22 mouse cellular contexts compared by ENCODE assay signal in genomic region chr7:38118594-38118993, GRCm38 (mm10). TPM values are rescaled to one million over a fixed set of nuclear protein-coding genes. Genes with fewer than 3 reads are reported as not detected.
DNase-seq lines count a peak whose midpoint lies in the region; ATAC-seq and TF ChIP-seq lines count a peak whose summit lies in the region.
"Had no signal": no experiment of that assay in that cellular context is flagged by ENCODE, and none has a peak within 500 bp of the region (broad histone marks: within the 10 kb centered on the region; RNA-seq: fewer than 3 reads in every experiment).

No protein-coding gene starts in this region.

- no peak overlapping the region for H3K27ac ChIP-seq in lung, postnatal 0 days (ENCODE audit: low read length)
- H3K27ac ChIP-seq in ES-Bruce4 (ENCODE audit: insufficient read depth, low read length), result no peak overlapping the region
- H3K27ac ChIP-seq: embryonic facial prominence, embryonic 15.5 days; heart, embryonic 10.5 days; hindbrain, embryonic 10.5 days; midbrain, embryonic 10.5 days; neural tube, embryonic 12.5 days had no signal

- ATAC-seq in lung, postnatal 0 days, result no peak
- ATAC-seq: forebrain, embryonic 16.5 days; inflammation-experienced regulatory T-cells, adult 6 months had no signal

- no peaks in the 10 kb centered on the region for H3K4me1 ChIP-seq in lung, postnatal 0 days (ENCODE audit: insufficient read depth, low read depth, low read length)
- peaks cover 5% of the 10 kb centered on the region for H3K4me1 ChIP-seq in ES-Bruce4 (ENCODE audit: control insufficient read depth, insufficient read depth, low read length)
- H3K4me1 ChIP-seq: embryonic facial prominence, embryonic 15.5 days; neural tube, embryonic 12.5 days had no signal

- intact Hi-C loops in gastrocnemius, postnatal 36 days (cut with DNase I), result no loop called here

- H3K9me3 ChIP-seq in lung, postnatal 0 days (ENCODE audit: low read length), result no peaks in the 10 kb centered on the region
- H3K9me3 ChIP-seq in ES-Bruce4 (replicated peaks; ENCODE audit: control insufficient read depth, insufficient read depth, low read length, poor library complexity, severe bottlenecking), result no peaks in the 10 kb centered on the region
- H3K9me3 ChIP-seq: embryonic facial prominence, embryonic 15.5 days; heart, embryonic 10.5 days; midbrain, embryonic 10.5 days; neural tube, embryonic 12.5 days had no signal

- H3K4me2 ChIP-seq in lung, postnatal 0 days (replicated peaks; ENCODE audit: low read depth, low read length), result no peak overlapping the region
- H3K4me2 ChIP-seq: embryonic facial prominence, embryonic 15.5 days; neural tube, embryonic 12.5 days had no signal

- no peak for TF ChIP-seq POLR2A in ES-Bruce4 (IDR thresholded peaks at IDR 0.05; ENCODE audit: insufficient read depth, low read length)

- peak; percentile 17 for TF ChIP-seq CTCF in lung, postnatal 0 days (IDR thresholded peaks at IDR 0.05)
- TF ChIP-seq CTCF in ES-Bruce4 (IDR thresholded peaks at IDR 0.05; ENCODE audit: low read depth, low read length), result peak; percentile 74

- no peaks in the 10 kb centered on the region for H3K27me3 ChIP-seq in lung, postnatal 0 days (replicated peaks; ENCODE audit: insufficient read depth, low read length)
- no peaks in the 10 kb centered on the region for H3K27me3 ChIP-seq in ES-Bruce4 (ENCODE audit: control insufficient read depth, insufficient read depth, low read length, poor library complexity, severe bottlenecking)
- H3K27me3 ChIP-seq: embryonic facial prominence, embryonic 15.5 days; neural tube, embryonic 12.5 days had no signal

- no peak overlapping the region for H3K4me3 ChIP-seq in lung, postnatal 0 days (ENCODE audit: low read depth, low read length)
- H3K4me3 ChIP-seq in ES-Bruce4 (ENCODE audit: low read depth, low read length), result no peak overlapping the region
- H3K4me3 ChIP-seq: embryonic facial prominence, embryonic 15.5 days; heart, embryonic 10.5 days; hindbrain, embryonic 10.5 days; midbrain, embryonic 10.5 days; neural tube, embryonic 12.5 days had no signal

- no peak for TF ChIP-seq EP300 in lung, postnatal 0 days (IDR thresholded peaks at IDR 0.05)
- no peak for TF ChIP-seq EP300 in ES-Bruce4 (IDR thresholded peaks at IDR 0.05; ENCODE audit: insufficient read depth, low read depth, low read length)

- H3K9ac ChIP-seq in lung, postnatal 0 days (replicated peaks; ENCODE audit: low read depth), result no peak overlapping the region
- no peak overlapping the region for H3K9ac ChIP-seq in ES-Bruce4 (ENCODE audit: low read depth, poor library complexity, severe bottlenecking)
- H3K9ac ChIP-seq: embryonic facial prominence, embryonic 15.5 days; neural tube, embryonic 12.5 days had no signal

- H3K36me3 ChIP-seq in lung, postnatal 0 days (ENCODE audit: insufficient read depth, low read length), result no peaks in the 10 kb centered on the region
- H3K36me3 ChIP-seq in ES-Bruce4 (ENCODE audit: control insufficient read depth, insufficient read depth, low read length, poor library complexity, severe bottlenecking), result no peaks in the 10 kb centered on the region
- H3K36me3 ChIP-seq: embryonic facial prominence, embryonic 15.5 days; heart, embryonic 10.5 days; hindbrain, embryonic 10.5 days; midbrain, embryonic 10.5 days; neural tube, embryonic 12.5 days had no signal

- DNase-seq in lung, postnatal 0 days (ENCODE audit: low spot score), result no peak
- DNase-seq in lung, postnatal 4 days, result no peak
- DNase-seq in R1 (ENCODE audit: low read depth, low spot score), result peak; percentile 84
- DNase-seq in testis, postnatal 10 days (ENCODE audit: low spot score), result peak; percentile 51
- DNase-seq in adrenal gland, postnatal 36 days, result no peak
- DNase-seq in gastrocnemius, postnatal 36 days, result no peak
- DNase-seq: adrenal gland, postnatal 10 days; cerebellum, adult 11-12 months; cerebellum, postnatal 14 days; kidney, adult 9 months; layer of hippocampus, postnatal 36 days; lung, adult 18-20 months; right cerebral cortex, postnatal 4 days; thymus, adult 2 months had no signal

- WGBS in lung, postnatal 0 days, result 0% methylated on average over 1 of the region's 1 CpGs

RNA-seq across cellular contexts. Expression of gene Ccne1, which starts 11.3 kb away (rescaled TPM):
- 2.9 and 3.6 TPM in 2 replicates for polyA plus RNA-seq in lung, postnatal 0 days (2015; fragmentation: Nextera tagmentation; extraction: Ambion mirVana)
- polyA plus RNA-seq in ES-Bruce4 (2011; ENCODE audit: insufficient read depth, insufficient read length, low read depth, missing spikeins), result 94.4 and 105 TPM in 2 replicates
- 1 to 10 TPM; 4.5 to 8.5 TPM for total RNA-seq in adrenal gland, postnatal 36 days (2021)
- 1 to 10 TPM in 1 of 2 experiments, under 1 TPM in 1; 0.49 to 1.5 TPM for total RNA-seq in gastrocnemius, postnatal 36 days (2021)

Comparison
In these comparisons a context has a peak if more than half of its experiments do, and no peak if none do; other contexts are left out.
1. DNase-seq: peak in R1 (single experiment) and testis, postnatal 10 days (single experiment); none in lung, postnatal 0 days (single experiment), lung, postnatal 4 days (0 of 2), adrenal gland, postnatal 36 days (0 of 2) and gastrocnemius, postnatal 36 days (0 of 2).